Mouse (Mus musculus) splenic B cell, adult 2 months (primary cell): ENCODE measurements around the gene Sox5.

Source experiments
- DNase-seq: peaks from one replicate; pipeline ENCODE4 v3.0.0-alpha.2; 2011; ENCODE audit warnings: low read depth, low spot score
- H3K27me3 ChIP-seq: 2 replicates; pipeline ENCODE4 v1.6.1; 2012; ENCODE audit warnings: mild to moderate bottlenecking, low read length, moderate library complexity, mixed read lengths; ENCODE audit not compliant: control insufficient read depth, poor library complexity, insufficient read depth, severe bottlenecking
- H3K36me3 ChIP-seq: 2 replicates; pipeline ENCODE4 v1.6.1; 2012; ENCODE audit warnings: mild to moderate bottlenecking, low read length, moderate library complexity, mixed read lengths; ENCODE audit not compliant: control insufficient read depth, poor library complexity, insufficient read depth, severe bottlenecking

The Sox5 gene

DNA sequence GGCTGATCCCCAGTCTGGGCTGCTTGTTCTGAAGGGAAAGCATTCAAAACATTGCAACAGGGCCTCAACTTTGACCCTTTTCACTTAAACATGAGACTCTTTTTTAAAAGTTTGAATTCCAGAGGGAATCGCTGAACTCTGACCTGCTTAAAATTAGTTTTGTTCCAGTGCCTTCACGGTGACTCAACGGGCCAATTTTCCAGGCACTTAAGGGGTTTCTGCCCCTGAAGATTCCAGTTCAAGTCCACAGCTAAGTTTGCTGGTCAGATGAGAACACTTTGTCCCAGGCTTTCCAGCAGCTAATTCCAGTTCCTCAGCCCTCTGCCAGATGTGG, 27.8 kb downstream of the Sox5 start:
- Histone ChIP-seq H3K27me3 (no peaks in the 10 kb centered on the region), H3K36me3 (no peaks in the 10 kb centered on the region)
- DNase-seq: no peak

DNA sequence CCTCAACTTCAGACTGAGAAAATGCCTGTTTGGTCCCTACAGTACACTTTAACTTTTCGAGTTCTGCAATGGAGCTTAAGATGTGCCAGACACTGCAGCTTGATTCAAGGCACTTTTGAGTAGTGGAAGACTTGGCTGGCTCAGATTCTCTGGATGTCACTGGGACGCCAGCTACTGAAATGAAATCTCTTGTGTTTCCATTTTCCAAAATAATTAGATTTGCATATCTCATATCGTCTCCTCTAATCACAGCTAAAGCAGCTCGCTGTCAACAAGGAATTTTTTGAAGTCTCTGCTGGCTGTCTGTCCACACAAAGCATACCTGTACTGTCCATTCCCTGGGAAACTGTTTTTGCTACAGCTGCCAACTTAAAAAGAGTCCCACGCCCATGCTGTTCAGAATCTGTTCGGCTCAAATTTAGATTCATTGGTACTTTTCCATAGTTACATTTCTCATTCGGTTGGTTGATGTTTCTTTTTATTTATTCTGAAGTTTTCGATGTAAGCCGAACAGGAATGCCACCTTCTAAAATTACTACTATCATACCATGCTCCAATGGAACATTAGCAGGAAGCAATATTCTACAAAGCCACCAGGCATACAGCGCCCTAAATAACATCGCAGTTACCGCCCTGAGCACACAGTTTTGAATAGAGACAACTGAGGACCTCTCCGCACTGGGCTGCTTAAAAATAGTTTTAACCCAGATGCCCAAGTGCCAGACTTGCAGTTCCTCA, 28.4 kb downstream of the Sox5 start:
- Histone ChIP-seq H3K27me3 (no peaks in the 10 kb centered on the region), H3K36me3 (no peaks in the 10 kb centered on the region)
- DNase-seq: no peak

DNA sequence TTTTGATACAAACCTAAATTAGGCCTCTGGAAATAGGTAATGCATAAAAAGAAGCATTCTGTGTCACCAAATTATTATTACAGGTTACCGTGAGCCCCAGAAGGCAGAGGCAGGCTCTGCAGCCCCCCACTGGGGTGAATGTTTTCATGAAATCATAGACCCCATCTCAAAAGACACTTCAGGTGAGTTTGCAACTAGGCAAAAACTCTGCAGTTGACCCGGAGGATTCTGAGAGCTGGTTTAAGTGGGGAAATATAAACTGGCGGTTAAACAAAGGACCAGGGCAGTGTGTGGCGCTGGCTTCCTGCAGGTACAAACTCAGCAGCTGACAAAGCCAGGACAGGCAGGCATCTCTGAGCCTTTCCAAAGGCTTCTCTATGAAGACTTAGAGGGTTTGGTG, 30.2 kb downstream of the Sox5 start:
- no peaks in the 10 kb centered on the region for H3K36me3 ChIP-seq
- H3K27me3 ChIP-seq: no peaks in the 10 kb centered on the region
- no peak for DNase-seq

DNA sequence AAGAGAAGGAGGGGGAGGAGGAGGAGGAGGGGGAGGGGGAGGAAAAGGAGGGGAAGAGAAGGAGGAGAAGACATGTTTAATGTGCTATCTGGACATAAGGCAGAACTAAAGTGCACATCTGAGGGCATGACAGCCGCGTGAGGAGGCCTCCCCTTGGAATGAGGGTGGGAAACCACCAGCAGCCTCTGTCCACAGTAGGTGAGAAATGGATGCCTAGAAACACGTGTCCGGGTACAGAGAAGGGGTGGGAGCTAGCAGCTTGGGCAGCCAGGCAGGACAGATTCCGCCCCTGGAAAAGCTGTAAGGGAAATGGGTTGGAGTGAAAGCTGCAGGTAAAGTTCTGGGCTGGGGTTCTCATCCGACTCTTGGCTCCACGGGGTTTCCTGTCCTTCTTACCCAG, 31.6 kb downstream of the Sox5 start:
- H3K36me3 ChIP-seq: no peaks in the 10 kb centered on the region
- H3K27me3 ChIP-seq: no peaks in the 10 kb centered on the region
- DNase-seq: no peak

DNA sequence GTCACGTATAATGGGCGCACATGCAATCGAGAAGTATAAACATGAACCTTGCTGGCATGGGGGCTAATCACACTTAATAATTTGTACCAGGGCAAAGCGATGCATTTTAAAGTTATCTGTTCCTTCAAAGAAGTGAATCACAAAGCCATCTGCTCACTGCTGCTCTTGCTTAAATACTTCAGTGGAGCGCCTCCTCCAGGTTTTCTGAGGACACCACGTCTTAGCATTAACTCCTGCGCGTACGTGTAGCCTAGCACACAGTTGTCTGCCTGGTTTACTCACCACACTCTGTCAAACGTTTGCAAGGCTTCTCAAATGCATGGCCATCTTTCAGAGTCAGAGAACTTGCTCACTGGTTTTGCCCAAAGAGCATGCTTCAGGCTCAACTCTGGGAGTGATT, 35.3 kb downstream of the Sox5 start:
- Histone ChIP-seq H3K27me3 (no peaks in the 10 kb centered on the region), H3K36me3 (no peaks in the 10 kb centered on the region)
- DNase-seq: no peak

DNA sequence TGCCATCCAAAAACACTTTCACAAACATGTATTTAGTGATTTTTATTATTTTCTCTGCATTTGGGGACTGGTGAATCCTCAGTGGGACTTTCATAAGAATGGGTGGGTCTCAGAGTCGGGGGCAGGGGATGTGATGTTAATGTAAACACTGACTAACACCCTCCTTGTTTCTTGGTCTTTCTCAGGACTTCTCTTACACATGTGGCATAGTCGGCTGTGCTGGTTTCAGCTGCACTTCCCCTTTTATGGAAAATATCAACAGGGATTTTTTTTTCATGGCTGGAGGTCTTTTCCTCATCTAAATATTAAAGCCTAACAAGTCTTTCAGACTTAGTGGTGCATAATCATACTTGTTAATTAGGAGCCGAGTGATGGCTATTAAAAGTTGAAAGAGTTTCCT, 39.2 kb downstream of the Sox5 start:
- no peaks in the 10 kb centered on the region for H3K27me3 ChIP-seq
- DNase-seq: no peak
- H3K36me3 ChIP-seq: no peaks in the 10 kb centered on the region

DNA sequence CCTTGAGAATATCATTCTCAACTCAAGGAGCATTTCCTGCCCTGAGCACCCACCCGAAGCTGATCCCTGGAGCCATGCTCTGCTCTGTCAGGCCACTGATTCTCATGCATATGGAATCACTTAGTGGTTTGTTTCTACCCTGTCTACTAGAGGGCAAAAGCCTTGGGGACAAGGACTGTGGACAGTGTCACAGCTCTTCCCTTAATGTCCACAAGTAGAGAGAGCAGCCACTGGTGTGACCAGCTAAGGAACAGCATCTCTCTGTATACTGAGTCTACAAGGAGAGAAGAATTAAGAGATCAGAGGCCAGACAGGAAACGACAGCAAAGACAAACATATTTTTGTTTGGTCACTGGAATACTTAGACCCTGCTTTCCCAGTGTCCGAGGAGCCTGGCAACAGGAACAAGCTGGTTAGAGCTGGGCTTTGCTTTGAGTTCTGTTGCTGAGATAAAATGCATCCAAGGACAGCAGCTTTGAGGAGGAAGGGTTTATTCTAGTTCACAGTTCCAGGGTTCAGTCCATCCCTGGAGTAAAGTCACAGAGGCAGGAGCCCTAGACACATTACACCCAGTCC, 40.6 kb downstream of the Sox5 start:
- no peak for DNase-seq
- H3K36me3 ChIP-seq: no peaks in the 10 kb centered on the region
- no peaks in the 10 kb centered on the region for H3K27me3 ChIP-seq

DNA sequence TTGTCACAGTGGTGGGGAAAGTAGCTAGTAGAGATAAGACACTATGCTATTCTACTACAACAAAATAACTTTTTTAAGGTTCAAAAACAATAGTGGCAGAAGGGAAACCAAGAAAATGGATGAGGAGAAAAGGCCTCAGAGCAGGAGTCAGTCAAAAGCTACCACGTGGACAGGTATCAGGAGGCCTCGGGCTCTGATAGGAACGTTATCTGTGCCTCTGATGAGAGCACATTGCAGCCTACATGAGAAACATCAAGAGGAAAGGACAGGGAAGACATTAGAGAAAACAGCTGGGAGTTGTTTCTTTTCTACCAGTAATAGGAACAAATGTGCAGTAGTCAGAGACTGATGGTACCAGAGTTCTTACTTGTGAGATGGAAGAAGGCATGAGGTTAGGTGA, 41.4 kb downstream of the Sox5 start:
- H3K36me3 ChIP-seq: no peaks in the 10 kb centered on the region
- no peak for DNase-seq
- H3K27me3 ChIP-seq: no peaks in the 10 kb centered on the region

DNA sequence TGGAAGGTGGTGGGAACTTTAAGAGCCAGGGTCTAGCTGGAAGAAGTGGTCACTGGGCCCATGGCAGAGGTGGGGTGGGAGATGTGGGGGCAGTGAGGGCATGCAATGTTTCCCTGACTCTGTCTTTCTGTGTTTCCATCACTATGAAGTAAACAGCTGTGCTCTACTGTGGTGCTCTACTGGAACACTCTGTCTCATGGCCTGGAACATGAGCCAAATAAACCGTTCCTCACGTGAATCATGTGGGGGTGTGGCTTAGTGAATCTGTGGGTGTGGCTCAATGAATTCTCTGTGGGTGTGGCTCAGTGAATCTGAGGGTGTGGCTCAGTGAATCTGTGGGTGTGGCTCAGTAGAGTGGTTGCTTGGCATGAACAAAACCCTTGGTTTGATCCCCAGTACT, 42.0 kb downstream of the Sox5 start:
- Histone ChIP-seq H3K27me3 (no peaks in the 10 kb centered on the region), H3K36me3 (no peaks in the 10 kb centered on the region)
- DNase-seq: peak; percentile 23

DNA sequence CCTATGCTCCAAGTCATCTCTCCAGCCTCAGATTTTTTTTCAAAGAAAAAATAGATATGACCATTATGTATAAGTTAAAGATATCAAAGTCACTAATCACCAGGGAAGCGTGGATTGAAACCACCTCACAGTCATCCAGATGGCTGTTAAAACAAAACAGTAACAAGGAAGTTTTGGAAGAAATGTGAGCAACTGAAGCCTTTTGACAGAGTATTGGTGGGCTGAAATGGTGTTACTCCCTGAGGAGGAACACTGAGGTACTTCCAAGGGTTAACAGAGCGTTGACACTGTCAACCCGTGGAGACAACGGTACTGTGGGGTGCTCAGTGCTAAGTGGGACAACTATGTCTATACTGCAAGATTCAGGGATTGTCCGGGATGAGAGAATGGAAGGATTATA, 44.0 kb downstream of the Sox5 start:
- Histone ChIP-seq H3K36me3 (no peaks in the 10 kb centered on the region), H3K27me3 (no peaks in the 10 kb centered on the region)
- no peak for DNase-seq

DNA sequence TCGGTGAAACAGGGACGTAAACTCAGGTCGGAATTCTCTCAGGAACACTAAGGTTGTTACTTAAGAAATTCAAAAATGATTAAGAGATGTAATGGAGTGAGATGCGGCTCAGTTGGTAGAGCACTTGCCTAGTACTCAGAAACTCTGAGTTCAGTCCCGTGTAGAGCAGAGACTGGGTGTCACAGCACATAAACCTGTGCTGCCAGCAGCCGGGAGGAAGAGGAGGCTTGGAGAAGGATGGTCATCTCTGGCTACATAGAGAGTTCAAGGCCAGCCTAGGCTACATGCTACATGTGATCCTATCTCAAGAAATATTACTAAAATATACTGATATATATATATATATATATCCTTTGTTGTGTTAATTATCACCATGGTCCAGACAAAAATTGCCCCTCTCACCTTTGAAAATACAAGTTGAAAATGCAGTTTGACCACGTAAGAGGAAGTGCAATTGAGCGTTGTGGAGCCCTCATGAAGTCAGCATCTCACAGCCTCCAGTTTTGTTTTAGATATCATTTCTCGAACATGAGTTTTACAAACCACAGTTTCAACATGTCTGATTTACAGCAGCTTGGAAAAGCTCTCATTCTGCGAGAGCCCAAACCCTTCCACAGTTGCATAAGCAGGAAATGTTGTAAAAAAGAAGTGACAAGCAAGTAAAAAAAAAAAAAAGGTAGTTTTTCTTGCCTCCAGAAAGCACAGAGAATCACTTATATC, 50.4 kb downstream of the Sox5 start:
- Histone ChIP-seq H3K27me3 (no peaks in the 10 kb centered on the region), H3K36me3 (no peaks in the 10 kb centered on the region)
- peak; percentile 36 for DNase-seq

DNA sequence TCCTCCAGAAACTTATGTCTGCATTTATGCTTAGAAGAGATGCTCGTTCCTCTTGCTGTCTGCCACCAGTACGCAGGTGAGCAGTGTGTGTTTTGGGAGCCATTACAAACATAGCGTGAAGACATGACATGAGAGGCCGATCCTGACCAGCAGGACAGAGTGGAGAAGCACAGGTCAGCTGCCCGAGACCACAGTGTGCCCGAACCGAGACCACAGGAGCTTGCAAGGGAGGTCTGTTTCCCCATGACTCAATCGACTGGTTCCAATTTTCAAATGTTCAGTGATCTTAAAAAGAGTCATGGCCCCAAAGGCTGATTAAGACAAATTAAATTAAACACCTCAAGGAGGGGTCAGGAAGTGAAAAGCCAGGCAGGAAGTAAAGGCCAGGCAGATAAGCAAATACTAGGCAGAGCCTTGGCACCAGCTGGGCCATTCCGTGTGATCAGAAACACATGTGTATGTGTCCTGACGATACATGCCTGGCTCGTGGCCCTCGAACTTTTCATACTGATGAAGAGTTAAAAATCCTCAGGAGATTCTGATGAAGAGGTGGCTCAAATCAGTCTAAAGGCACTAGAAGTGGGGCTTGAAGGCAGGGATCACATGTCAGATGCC, 58.1 kb downstream of the Sox5 start:
- H3K36me3 ChIP-seq: no peaks in the 10 kb centered on the region
- H3K27me3 ChIP-seq: no peaks in the 10 kb centered on the region
- DNase-seq: no peak

DNA sequence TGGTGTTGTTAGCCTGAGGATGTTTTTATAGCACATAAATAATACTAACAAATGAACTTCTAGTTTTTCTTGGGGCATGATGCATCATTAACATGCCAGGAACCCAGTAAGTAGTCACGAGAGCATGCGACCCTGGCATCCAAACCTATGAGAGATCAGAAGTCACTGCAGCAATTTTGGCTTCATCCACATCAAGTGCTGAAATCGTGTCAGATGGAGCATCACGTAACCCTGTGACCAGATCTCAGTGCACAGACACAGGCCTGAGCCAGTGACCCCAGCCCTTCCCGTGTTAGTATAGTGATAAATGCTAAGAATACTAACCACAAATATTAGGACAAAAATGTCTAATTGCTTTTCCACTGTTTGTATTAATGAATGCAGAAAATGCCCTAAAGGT, 58.8 kb downstream of the Sox5 start:
- DNase-seq: no peak
- Histone ChIP-seq H3K36me3 (no peaks in the 10 kb centered on the region), H3K27me3 (no peaks in the 10 kb centered on the region)

DNA sequence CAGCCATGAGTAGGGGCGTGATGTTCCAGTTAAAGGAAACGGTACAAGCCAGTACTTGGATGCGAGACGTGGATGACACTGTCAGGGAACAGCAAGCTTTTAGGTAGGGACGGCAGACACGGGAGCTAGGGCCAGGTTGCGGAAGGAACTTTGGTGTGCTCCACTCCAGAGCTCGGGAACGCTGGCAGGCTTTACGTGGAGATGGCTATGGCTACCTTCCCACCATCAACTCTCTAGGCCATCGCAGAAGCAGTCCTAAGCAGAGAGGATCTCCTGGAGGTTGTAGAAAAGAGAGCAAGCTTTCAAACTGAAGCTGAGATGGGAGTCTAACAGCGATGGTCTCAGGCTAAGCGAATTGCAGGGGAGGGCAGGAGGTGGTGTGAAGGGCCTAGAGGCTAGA, 60.9 kb downstream of the Sox5 start:
- no peak for DNase-seq
- Histone ChIP-seq H3K27me3 (no peaks in the 10 kb centered on the region), H3K36me3 (no peaks in the 10 kb centered on the region)

DNA sequence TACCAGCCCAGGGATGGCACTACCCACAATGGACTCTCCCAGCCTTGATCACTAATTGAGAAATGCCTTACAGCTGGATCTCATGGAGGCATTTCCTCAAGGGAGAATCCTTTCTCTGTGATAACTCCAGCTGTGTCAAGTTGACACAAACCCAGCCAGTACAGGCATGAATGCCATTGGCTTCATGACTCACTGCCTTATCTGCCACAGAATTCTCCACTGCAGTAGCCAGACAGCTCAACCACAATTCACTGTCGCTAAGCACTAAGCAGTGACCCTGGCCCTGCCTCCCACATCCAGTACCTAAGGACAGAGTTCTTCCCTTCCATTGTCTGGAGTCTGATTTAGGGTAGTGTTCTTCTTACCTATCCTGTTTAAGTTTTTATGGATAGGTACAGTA, 65.4 kb downstream of the Sox5 start:
- DNase-seq: no peak

More for the DNA sequence above, 65.4 kb downstream of the Sox5 start:
- Histone ChIP-seq H3K36me3 (no peaks in the 10 kb centered on the region), H3K27me3 (no peaks in the 10 kb centered on the region)
